Mouse (Mus musculus) layer of hippocampus, adult 2 months (tissue): ENCODE measurements around the gene Traf3. TPM values are rescaled to one million over a fixed set of nuclear protein-coding genes. Genes with fewer than 3 reads are reported as not detected.

Experiments
- DNase-seq, 2 experiments: peaks; one replicate each; pipeline ENCODE4 v3.0.0; 2022; ENCODE audit warnings: low spot score in 2 of 2
- H3K27ac ChIP-seq: fragments of 200-600 bp; 2 replicates; pipeline ENCODE4 v1.8.1; 2022
- H3K4me3 ChIP-seq: fragments of 200-600 bp; 2 replicates; pipeline ENCODE4 v1.8.1; 2022; ENCODE audit warnings: mild to moderate bottlenecking
- CTCF ChIP-seq: fragments of 200-600 bp; conservative IDR thresholded peaks from 2 replicates; pipeline ENCODE4 v1.8.1; 2022; ENCODE audit warnings: antibody characterized with exemption, mild to moderate bottlenecking, moderate library complexity
- total RNA-seq, 2 experiments: library from RNA; stranded (reverse); gene quantifications; 2 replicates each; pipeline ENCODE4 v1.2.3; 2021

The Traf3 gene
- total RNA-seq, 2 experiments from 2014 or later = 58.2 to 64.1 TPM

DNA sequence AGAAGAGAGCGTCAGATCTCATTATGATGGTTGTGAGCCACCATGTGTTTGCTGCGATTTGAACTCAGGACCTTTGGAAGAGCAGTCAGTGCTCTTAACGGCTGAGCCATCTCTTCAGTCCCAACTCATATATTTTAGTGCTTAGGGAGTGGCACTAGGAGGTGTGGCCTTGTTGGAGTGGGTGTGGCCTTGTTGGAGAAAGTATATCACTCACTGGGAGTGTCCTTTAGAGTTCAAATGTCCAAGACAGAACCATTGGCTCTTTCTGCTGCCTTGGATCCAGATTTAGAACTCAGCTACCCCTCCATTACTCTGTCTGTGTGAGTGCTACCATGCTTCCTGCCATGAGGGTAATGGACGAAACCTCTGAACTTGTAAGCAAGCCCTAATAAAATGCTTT, 67.6 kb downstream of the Traf3 start:
- DNase-seq = no peak
- H3K4me3 ChIP-seq = no peak overlapping the region
- TF ChIP-seq CTCF = no peak
- H3K27ac ChIP-seq = no peak overlapping the region

DNA sequence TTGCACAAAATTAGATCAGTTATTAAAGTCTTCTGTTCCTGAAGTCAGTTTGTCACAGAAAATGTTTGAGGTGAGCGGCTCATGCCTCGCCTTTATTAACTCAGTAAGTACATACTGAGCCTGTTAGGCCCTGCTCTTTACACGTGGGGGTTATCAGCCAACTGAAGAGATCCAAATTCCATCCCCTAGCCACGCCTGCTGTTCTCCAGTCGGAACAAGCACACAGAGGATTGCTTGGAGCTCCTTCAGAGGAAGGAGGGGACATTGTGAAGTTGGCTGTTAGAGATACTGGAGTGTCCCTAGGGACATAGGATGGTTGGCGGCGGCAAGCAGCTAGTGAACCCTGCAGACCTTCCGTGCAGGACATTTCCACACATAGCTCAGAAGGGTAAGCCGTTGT, 68.2 kb downstream of the Traf3 start:
- TF ChIP-seq CTCF = no peak
- no peak for DNase-seq

GRCm38 (mm10) chr12:111235631-111236030, 69.5 kb downstream of the Traf3 start:
- H3K4me3 ChIP-seq = no peak overlapping the region

More for the DNA sequence above, 68.2 kb downstream of the Traf3 start:
- H3K4me3 ChIP-seq = no peak overlapping the region
- H3K27ac ChIP-seq = no peak overlapping the region

DNA sequence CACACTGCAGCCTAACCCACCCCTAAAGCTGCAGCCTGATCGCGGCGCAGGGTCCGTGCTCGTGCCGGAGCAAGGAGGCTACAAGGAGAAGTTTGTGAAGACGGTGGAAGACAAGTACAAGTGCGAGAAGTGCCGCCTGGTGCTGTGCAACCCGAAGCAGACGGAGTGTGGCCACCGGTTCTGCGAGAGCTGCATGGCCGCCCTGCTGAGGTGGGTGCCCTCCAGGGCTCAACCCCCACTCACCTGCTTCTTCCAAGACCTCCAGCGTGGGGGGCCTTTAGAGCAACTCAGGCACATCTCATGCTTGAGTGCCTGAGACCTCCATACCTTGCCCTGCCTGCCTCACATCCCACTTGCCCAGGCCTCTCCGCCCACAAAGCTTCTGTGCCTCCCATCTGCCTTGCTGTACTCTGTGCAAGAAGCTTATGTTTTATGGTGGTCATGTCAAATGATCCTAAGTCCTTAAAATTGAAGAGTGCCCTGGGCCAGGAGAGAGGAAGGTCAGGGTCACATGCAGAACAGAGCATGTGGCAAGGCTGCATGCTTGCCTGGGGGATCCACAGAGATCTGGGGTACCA, 71.5 kb downstream of the Traf3 start:
- Histone ChIP-seq H3K27ac (peak overlapping the region; percentile 75), H3K4me3 (no peak overlapping the region)
- peak in 1 of 2 experiments; percentile 47 for DNase-seq
- no peak for TF ChIP-seq CTCF

More at GRCm38 (mm10) chr12:111235631-111236030, 69.5 kb downstream of the Traf3 start:
- H3K27ac ChIP-seq = no peak overlapping the region
- DNase-seq = no peak
- no peak for TF ChIP-seq CTCF

- DNase-seq = no peak
- TF ChIP-seq CTCF = no peak
- Histone ChIP-seq H3K4me3 (no peak overlapping the region), H3K27ac (peak overlapping the region; percentile 75)
Observed at GRCm38 (mm10) chr12:111238345-111238744, 72.2 kb downstream of the Traf3 start.

DNA sequence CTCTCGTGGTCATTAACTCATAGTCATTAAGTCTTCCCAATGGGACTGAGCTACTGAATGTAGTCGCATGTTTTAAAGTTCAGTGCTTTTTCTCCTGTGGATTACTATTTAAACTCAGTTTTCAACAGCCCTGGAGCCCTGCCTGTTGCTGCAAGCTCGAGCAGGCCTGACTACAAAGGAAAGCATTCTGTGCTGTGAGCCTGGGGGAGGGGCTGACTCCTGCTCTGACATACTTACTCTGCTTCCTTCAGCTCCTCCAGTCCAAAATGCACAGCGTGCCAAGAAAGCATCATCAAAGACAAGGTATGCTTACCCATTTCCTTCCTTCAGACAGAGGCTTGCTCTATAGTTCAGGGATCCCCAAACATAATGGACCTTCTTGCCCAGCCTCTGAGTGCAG, 72.6 kb downstream of the Traf3 start:
- peak in 1 of 2 experiments; percentile 32 for DNase-seq
- no peak for TF ChIP-seq CTCF
- H3K4me3 ChIP-seq = no peak overlapping the region
- peak overlapping the region; percentile 75 for H3K27ac ChIP-seq

- DNase-seq = no peak
- Histone ChIP-seq H3K27ac (no peak overlapping the region), H3K4me3 (no peak overlapping the region)
- no peak for TF ChIP-seq CTCF
Observed at GRCm38 (mm10) chr12:111239930-111240329, 73.8 kb downstream of the Traf3 start.

- Histone ChIP-seq H3K27ac (no peak overlapping the region), H3K4me3 (no peak overlapping the region)
- DNase-seq = no peak
- no peak for TF ChIP-seq CTCF
Observed at GRCm38 (mm10) chr12:111241916-111242315, 75.7 kb downstream of the Traf3 start.

DNA sequence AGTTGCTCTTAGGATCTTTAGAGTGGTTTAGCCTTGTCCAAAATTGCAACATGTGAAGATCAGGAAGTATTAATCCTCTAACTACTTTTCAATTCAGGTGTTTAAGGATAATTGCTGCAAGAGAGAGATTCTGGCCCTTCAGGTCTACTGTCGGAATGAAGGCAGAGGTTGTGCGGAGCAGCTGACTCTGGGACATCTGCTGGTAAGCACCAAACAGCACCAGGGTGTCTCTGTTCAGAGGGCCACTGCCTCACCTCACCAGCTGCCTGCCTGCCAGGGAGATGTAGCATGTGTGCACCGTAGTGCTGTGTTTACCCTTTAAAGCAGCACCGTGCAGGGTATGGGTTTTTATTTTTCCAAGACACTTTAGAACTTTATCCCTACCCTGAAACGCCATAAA, 76.2 kb downstream of the Traf3 start:
- DNase-seq = no peak
- TF ChIP-seq CTCF = no peak
- no peak overlapping the region for H3K4me3 ChIP-seq
- H3K27ac ChIP-seq = no peak overlapping the region

- Histone ChIP-seq H3K4me3 (no peak overlapping the region), H3K27ac (no peak overlapping the region; the same call in 1 of the 2 replicates)
- DNase-seq = no peak
- no peak for TF ChIP-seq CTCF
Observed at GRCm38 (mm10) chr12:111243733-111244132, 77.6 kb downstream of the Traf3 start.

DNA sequence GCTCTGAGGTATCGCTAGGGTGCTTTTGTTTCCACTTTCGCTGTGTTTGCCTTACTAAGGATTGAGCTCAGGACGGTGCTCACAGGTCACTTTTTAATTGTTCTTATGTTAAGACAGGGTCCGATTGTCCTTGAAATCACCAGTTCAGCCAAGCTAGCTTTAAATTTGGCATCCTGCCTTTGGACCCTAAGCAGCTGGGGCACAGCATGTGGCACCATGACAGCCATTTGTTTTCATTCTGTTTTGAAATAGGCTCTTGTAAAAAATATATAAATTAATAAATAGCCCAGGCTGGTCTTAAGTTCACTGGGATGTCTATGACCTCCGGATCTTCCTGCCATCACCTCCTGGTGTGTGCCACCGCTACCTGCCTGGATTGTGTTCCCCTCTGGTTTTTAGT, 78.9 kb downstream of the Traf3 start:
- no peak overlapping the region for H3K27ac ChIP-seq
- no peak for DNase-seq
- no peak overlapping the region for H3K4me3 ChIP-seq
- TF ChIP-seq CTCF = no peak

DNA sequence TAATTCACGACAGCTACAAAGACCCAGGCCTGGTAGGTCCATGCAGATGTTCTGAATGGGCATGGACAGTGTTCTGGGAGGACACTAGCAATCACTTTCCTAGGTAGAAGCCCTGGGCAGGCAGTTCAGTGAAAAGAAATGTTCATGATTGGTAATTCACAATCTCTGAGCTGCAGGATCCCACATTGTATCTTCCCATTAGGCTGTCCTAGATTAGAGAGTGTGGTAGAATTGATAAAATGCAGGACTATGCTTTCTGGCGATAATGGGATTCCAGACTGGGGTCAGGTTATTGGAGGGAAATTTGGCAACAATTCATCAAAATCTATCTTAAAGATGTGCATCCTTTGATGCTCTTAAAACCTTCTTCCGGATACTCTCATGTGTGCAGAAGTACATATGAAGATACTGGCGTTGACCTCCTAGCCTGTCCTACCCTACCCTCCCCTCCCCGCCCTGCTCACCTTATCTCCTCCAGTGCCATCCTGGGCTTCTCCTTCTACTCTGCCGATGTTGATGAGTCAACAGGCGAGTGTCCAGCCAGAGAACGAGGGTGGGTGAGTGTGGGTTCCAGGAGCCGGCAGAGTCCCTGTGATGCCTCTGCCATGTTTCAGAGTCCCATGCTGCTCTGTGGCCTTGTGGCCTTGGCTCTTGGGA, 80.8 kb downstream of the Traf3 start:
- H3K4me3 ChIP-seq = no peak overlapping the region
- no peak for TF ChIP-seq CTCF
- H3K27ac ChIP-seq = no peak overlapping the region
- DNase-seq = no peak

DNA sequence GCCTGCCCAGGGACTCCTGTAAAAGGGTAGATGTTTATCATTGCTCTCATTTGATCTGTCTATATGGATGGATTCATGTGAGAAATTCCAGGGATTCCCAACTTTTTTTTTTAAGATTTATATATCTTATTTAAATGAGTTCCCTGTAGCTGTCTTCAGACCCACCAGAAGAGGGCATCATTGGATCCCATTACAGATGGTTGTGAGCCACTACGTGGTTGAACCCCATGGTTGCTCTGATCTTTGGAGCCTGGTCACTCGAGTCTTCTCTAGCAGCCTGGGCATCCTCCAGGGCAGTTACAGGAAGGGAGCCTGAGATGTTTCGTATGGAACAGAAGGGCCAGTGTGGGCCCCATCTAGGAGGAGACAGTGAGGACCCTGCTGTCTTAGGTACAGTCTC, 82.9 kb downstream of the Traf3 start:
- peak; percentile 72 for TF ChIP-seq CTCF
- Histone ChIP-seq H3K27ac (no peak overlapping the region), H3K4me3 (no peak overlapping the region)
- no peak for DNase-seq

- no peak overlapping the region for H3K4me3 ChIP-seq
- H3K27ac ChIP-seq = peak overlapping the region; percentile 18; the same call in 1 of the 2 replicates
- no peak for TF ChIP-seq CTCF
- no peak for DNase-seq
Observed at GRCm38 (mm10) chr12:111250116-111250515, 83.9 kb downstream of the Traf3 start.
